Mouse (Mus musculus) liver, embryonic 14.5 days (tissue): ENCODE measurements at regions not wholly inside any gene's neighbourhood (a gene's known extent, or its start where the extent isn't known, plus 50 kb on each side); places are given as distances from the start of the nearest gene placed in this dataset.

ENCODE experiments used
- ATAC-seq: fragments of 200-750 bp; cut with Nextera tagmentation; 2 replicates; pipeline ENCODE4 v1.8.0; 2017; ENCODE audit warnings: moderate number of reproducible peaks, mild to moderate bottlenecking, moderate library complexity; ENCODE audit not compliant: insufficient read depth
- DNase-seq, 3 experiments: peaks; one replicate each; pipeline ENCODE4 v3.0.0-alpha.2; 2012 to 2013; ENCODE audit warnings: low read depth in 3 of 3, low spot score in 3 of 3
- H3K27ac ChIP-seq: fragments of 300-500 bp; sonication (generic); 2 replicates; pipeline ENCODE4 v1.5.1; 2014; ENCODE audit warnings: moderate library complexity, mild to moderate bottlenecking, control low read depth, inconsistent platforms
- H3K27me3 ChIP-seq: fragments of 300-500 bp; sonication (generic); 2 replicates; pipeline ENCODE4 v1.6.1; 2014; ENCODE audit warnings: mild to moderate bottlenecking, low read length, moderate library complexity; ENCODE audit not compliant: control insufficient read depth, insufficient read depth
- H3K36me3 ChIP-seq: fragments of 300-500 bp; sonication (generic); replicated peaks from 2 replicates; pipeline ENCODE4 v1.6.1; 2014; ENCODE audit warnings: low read depth; ENCODE audit not compliant: control insufficient read depth, insufficient read depth
- H3K4me1 ChIP-seq, 2 experiments: fragments of 200-500 bp in 1 of 2; fragments of 300-500 bp in 1 of 2; sonication (generic) in 1 of 2; replicated peaks; 2 replicates each; pipeline ENCODE4 v1.6.1; 2012 to 2014; ENCODE audit warnings: antibody characterized with exemption in 1 of 2, inconsistent platforms in 1 of 2, low read length in 1 of 2; ENCODE audit not compliant: control insufficient read depth in 2 of 2, insufficient read depth in 2 of 2
- H3K4me2 ChIP-seq: fragments of 300-500 bp; sonication (generic); 2 replicates; pipeline ENCODE4 v1.6.1; 2014; ENCODE audit warnings: low read depth, mild to moderate bottlenecking, control low read depth, moderate library complexity
- H3K4me3 ChIP-seq, 2 experiments: fragments of 200-500 bp in 1 of 2; fragments of 300-500 bp in 1 of 2; sonication (generic) in 1 of 2; 2 replicates each; pipeline ENCODE4 v1.5.1; 2012 to 2014; ENCODE audit warnings: low read depth in 2 of 2, low read length in 2 of 2, mild to moderate bottlenecking in 2 of 2, control low read depth in 1 of 2, inconsistent platforms in 1 of 2, moderate library complexity in 1 of 2; ENCODE audit not compliant: insufficient read depth in 1 of 2
- H3K9ac ChIP-seq: fragments of 300-500 bp; sonication (generic); replicated peaks from 2 replicates; pipeline ENCODE4 v1.6.1; 2014; ENCODE audit warnings: mild to moderate bottlenecking, control low read depth, moderate library complexity
- H3K9me3 ChIP-seq: fragments of 300-500 bp; sonication (generic); 2 replicates; pipeline ENCODE4 v1.6.1; 2016; ENCODE audit warnings: low read length, mixed read lengths; ENCODE audit not compliant: control insufficient read depth
- CTCF ChIP-seq: IDR thresholded peaks from 2 replicates; pipeline ENCODE4 v1.5.1; 2016; ENCODE audit warnings: antibody characterized with exemption, low read depth, control low read depth
- EP300 ChIP-seq: IDR thresholded peaks from 2 replicates; pipeline ENCODE4 v1.6.1; 2016; ENCODE audit warnings: antibody characterized with exemption, low read depth
- WGBS: fragments of 180-500 bp; shearing (Covaris S2); extraction: QIAGEN DNeasy Blood & Tissue Kit; methylation state at CpG from one replicate; pipeline ENCODE4 v1.1.7; 2014; ENCODE audit not compliant: insufficient replicate concordance; 5-methylcytosine and 5-hydroxymethylcytosine counted together

DNA sequence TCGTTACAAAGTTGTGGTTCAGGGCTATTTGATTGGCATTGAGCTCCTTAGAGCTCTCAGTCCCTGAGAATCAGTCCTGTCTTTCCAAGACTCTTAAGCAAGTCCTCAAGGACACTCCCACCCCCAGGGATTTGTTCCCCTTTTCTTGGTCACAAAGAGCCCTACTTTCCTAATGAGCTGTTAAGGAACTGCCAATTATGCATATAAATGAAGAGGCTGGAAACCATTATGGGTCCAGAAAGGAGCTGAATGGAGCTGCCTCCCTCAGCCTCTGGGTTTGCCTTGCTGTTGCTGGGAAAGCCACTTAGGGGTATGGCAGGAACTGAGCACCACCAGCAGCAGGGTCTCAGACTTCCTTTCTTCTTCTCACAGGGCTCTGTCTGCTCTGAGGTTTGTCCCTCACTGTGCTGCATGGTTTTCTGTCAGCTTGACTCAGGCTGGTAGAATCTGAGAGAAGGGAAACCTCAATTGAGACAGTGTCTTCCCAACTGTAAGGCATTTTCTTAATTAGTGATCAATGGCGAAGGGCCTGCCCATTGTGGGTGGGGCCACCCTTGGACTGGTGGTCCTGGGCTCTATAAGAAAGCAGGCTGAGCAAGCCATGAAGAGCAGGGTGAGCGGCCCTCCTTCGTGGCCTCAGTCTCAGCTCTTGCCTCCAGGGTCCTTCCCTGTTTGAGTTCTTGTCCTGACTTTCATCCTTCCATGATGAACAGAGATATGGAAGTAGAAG is 108.4 kb upstream of the Gm4791 start:
- WGBS: 50% methylated on average over 4 of the region's 4 CpGs
- Histone ChIP-seq H3K4me2 (no peak overlapping the region), H3K9me3 (no peaks in the 10 kb centered on the region), H3K27ac (no peak overlapping the region), H3K4me3 (no peak overlapping the region), H3K4me1 (no peaks in the 10 kb centered on the region), H3K9ac (no peak overlapping the region), H3K27me3 (no peaks in the 10 kb centered on the region), H3K36me3 (no peaks in the 10 kb centered on the region)
- DNase-seq: no peak
- TF ChIP-seq CTCF (no peak), EP300 (no peak)
- no peak for ATAC-seq

DNA sequence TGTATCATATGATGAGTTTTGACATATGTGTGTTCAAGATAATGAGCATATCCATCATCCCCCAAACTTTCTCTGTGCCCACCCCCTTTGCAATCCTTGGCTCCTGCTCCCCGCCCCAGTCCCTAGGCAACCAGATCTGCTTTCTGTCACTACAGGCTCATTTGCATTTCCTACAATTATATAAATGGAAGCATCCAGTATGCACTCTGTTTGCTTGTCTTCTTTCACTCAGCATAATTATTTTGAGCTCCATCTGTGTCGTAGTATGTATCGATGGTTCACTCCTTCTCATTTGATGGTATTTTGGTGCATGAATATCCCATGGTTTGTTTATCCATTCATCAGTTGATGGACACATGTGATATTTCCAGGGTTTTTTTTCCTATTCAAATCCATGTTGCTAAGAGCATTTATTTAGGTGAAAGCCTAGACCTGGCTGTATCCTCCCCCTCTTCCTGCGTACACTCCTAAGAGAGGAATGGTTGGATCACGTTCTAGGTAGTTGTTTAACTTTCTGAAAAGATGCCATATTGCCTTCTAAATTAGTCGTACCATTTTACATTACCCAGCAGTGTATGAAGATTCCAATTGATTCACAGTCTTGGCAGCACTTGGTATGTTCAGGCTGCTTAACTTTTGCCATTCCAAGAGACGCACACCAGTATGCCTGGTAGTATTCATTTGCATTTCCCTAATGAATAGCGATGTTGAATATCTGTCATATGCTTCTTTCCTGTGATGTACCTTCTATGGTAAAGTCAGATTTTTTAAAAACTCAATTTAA is 127.1 kb upstream of the Gm4791 start:
- no peaks in the 10 kb centered on the region for H3K27me3 ChIP-seq
- no peak for ATAC-seq
- H3K36me3 ChIP-seq: no peaks in the 10 kb centered on the region
- H3K9ac ChIP-seq: no peak overlapping the region
- 75% methylated on average over 8 of the region's 8 CpGs for WGBS
- TF ChIP-seq CTCF (no peak), EP300 (no peak)
- no peaks in the 10 kb centered on the region for H3K4me1 ChIP-seq
- DNase-seq: no peak
- no peak overlapping the region for H3K27ac ChIP-seq
- H3K9me3 ChIP-seq: no peaks in the 10 kb centered on the region
- H3K4me2 ChIP-seq: no peak overlapping the region
- H3K4me3 ChIP-seq: no peak overlapping the region

DNA sequence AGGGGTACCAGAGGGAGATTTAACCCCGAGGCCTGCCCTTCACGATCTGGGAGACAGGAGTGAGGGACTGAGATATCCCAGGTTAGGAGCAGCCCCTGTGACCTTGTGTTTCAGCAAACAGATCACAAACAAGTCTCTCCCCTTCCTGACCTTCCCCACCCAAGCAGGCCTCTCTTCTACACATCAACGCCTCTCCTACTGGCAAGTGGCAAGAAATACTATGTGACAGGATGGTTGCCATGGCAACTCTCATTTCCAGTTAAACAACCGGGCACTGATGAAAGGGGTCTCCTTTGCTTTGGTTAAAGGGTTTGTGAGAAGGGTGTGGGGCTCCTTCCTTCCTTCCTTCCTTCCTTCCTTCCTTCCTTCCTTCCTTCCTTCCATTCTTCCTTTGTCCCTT is 134.6 kb upstream of the Gm4791 start:
- H3K36me3 ChIP-seq: no peaks in the 10 kb centered on the region
- DNase-seq (no peak), ATAC-seq (no peak)
- no peaks in the 10 kb centered on the region for H3K9me3 ChIP-seq
- H3K9ac ChIP-seq: no peak overlapping the region
- H3K4me3 ChIP-seq: no peak overlapping the region
- no peak for TF ChIP-seq CTCF
- no peaks in the 10 kb centered on the region for H3K27me3 ChIP-seq
- H3K4me1 ChIP-seq: no peaks in the 10 kb centered on the region
- H3K4me2 ChIP-seq: no peak overlapping the region
- 24% methylated on average over 4 of the region's 4 CpGs for WGBS
- no peak overlapping the region for H3K27ac ChIP-seq

DNA sequence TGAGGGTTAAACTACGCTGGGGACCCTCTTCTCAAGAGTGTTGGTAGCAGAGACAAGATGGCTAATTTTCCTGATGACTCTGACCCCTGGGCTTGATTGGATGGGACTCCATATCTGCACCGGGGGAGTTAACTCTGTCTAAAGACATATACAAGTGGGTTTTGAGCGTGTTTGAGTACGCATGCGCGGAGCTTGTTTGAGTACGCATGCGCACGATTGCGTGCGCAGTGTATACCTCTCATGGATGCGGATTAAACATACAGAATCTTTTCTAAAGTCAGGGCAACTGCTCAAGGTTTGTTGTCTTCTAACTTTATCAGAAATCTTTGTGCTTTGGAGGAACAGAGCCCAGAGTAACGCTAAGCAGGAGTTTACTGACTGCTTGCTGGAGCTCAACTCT is 146.8 kb upstream of the Gm4791 start:
- ATAC-seq (no peak), DNase-seq (no peak)
- Histone ChIP-seq H3K9ac (no peak overlapping the region), H3K27me3 (no peaks in the 10 kb centered on the region), H3K4me3 (no peak overlapping the region), H3K9me3 (no peaks in the 10 kb centered on the region), H3K4me2 (no peak overlapping the region), H3K36me3 (no peaks in the 10 kb centered on the region), H3K4me1 (no peaks in the 10 kb centered on the region), H3K27ac (no peak overlapping the region)
- no peak for TF ChIP-seq EP300
- no peak for TF ChIP-seq CTCF
- 78% methylated on average over 13 of the region's 13 CpGs for WGBS

DNA sequence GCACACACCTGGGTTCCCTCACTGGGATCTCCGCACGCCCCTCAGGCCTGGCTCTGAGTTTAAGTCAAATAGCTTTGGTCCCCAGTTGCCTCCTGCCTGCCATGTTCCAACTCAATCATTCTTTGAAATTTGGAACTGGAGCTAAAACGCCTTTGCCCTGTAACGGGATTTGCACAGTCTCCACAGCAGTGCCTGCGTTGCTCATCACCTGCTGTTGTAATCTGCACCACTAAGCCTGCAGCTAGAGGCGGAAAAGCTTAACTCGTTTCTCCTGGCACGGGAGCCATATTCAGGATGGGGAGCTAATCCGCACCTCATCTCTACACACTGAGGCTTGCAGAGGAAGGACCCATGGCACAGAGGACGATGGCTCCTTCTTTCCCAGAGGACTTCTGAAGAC is 147.2 kb upstream of the Gm4791 start:
- no peaks in the 10 kb centered on the region for H3K36me3 ChIP-seq
- no peak overlapping the region for H3K9ac ChIP-seq
- H3K27me3 ChIP-seq: no peaks in the 10 kb centered on the region
- no peak overlapping the region for H3K27ac ChIP-seq
- WGBS: 60% methylated on average over 10 of the region's 10 CpGs
- H3K9me3 ChIP-seq: no peaks in the 10 kb centered on the region
- no peak overlapping the region for H3K4me3 ChIP-seq
- no peaks in the 10 kb centered on the region for H3K4me1 ChIP-seq
- no peak overlapping the region for H3K4me2 ChIP-seq
- TF ChIP-seq CTCF (no peak), EP300 (no peak)
- DNase-seq (no peak), ATAC-seq (no peak)
